Mouse (Mus musculus) testis, adult 2 months (tissue): ENCODE measurements around the gene Vegfb. TPM values are rescaled to one million over a fixed set of nuclear protein-coding genes. Genes with fewer than 3 reads are reported as not detected.
A peak's percentile ranks its signal among the peaks of the same experiment; 100 is the strongest.
"Not testable (repeated sequence)": the region's sequence is repeated elsewhere in the genome, so short reads cannot be mapped to it uniquely, and the experiment has no call there.

ENCODE experiments used
- H3K27ac ChIP-seq: fragments of 200-500 bp; 2 replicates; pipeline ENCODE4 v1.5.1; 2012; ENCODE audit warnings: low read depth, low read length; ENCODE audit not compliant: control insufficient read depth, insufficient read depth
- H3K27me3 ChIP-seq: fragments of 200-500 bp; 2 replicates; pipeline ENCODE4 v1.6.1; 2012; ENCODE audit warnings: mild to moderate bottlenecking, low read length, moderate library complexity; ENCODE audit not compliant: control insufficient read depth, insufficient read depth
- H3K36me3 ChIP-seq: fragments of 200-500 bp; 2 replicates; pipeline ENCODE4 v1.6.1; 2012; ENCODE audit warnings: mild to moderate bottlenecking, low read length; ENCODE audit not compliant: control insufficient read depth, insufficient read depth
- H3K4me1 ChIP-seq: fragments of 200-500 bp; 2 replicates; pipeline ENCODE4 v1.6.1; 2012; ENCODE audit warnings: low read length; ENCODE audit not compliant: control insufficient read depth, insufficient read depth
- H3K4me3 ChIP-seq: fragments of 200-500 bp; 2 replicates; pipeline ENCODE4 v1.5.1; 2012; ENCODE audit warnings: low read depth, mild to moderate bottlenecking, low read length, moderate library complexity, mixed read lengths; ENCODE audit not compliant: control insufficient read depth
- CTCF ChIP-seq: fragments of 200-500 bp; IDR thresholded peaks from 2 replicates; pipeline ENCODE4 v1.5.1; 2012; ENCODE audit warnings: low read depth, mild to moderate bottlenecking, inconsistent platforms, low read length, moderate library complexity; ENCODE audit not compliant: control insufficient read depth, insufficient read depth, insufficient replicate concordance
- POLR2A ChIP-seq: fragments of 200-500 bp; IDR thresholded peaks from 2 replicates; pipeline ENCODE4 v1.6.1; 2012; ENCODE audit warnings: low read depth, mild to moderate bottlenecking, inconsistent platforms, low read length, moderate library complexity; ENCODE audit not compliant: control insufficient read depth
- polyA plus RNA-seq: library from polyadenylated mRNA; depleted of rRNA; stranded (reverse); fragments of >200 nt; gene quantifications from 2 replicates; pipeline ENCODE4 v1.2.3, GENCODE M21; 2012

The Vegfb gene
- polyA plus RNA-seq, 1 experiment = 7.5 TPM

GRCm38 (mm10) chr19:6997721-6998290, 10.4 kb upstream of the Vegfb start:
- H3K4me3 ChIP-seq = peak overlapping the region; percentile 7
- TF ChIP-seq POLR2A = no peak
- no peak for TF ChIP-seq CTCF
- H3K27ac ChIP-seq = no peak overlapping the region
- H3K27me3 ChIP-seq = no peaks in the 10 kb centered on the region
- H3K36me3 ChIP-seq = no peaks in the 10 kb centered on the region
- peaks cover 15% of the 10 kb centered on the region for H3K4me1 ChIP-seq

- Histone ChIP-seq H3K27me3 (no peaks in the 10 kb centered on the region), H3K4me3 (peak within 1 kb of the TSS; percentile 85), H3K4me1 (peaks cover 23% of the 10 kb centered on the region), H3K36me3 (no peaks in the 10 kb centered on the region), H3K27ac (peak within 1 kb of the TSS; percentile 61; the same call in 1 of the 2 replicates)
- TF ChIP-seq CTCF = no peak
- peak; percentile 51; the same call in 1 of the 2 replicates for TF ChIP-seq POLR2A
Measured at GRCm38 (mm10) chr19:6996006-6996405, 8.6 kb upstream of the Vegfb start, which contains the start of the genes Nudt22 and Trpt1. TSS of gene Nudt22 (minus strand) at chr19:6996117. TSS of gene Trpt1 (plus strand) at chr19:6996131.

- Histone ChIP-seq H3K4me3 (peak overlapping the region; percentile 42), H3K36me3 (no peaks in the 10 kb centered on the region), H3K27me3 (no peaks in the 10 kb centered on the region), H3K27ac (peak overlapping the region; percentile 30; the same call in 1 of the 2 replicates), H3K4me1 (peaks cover 23% of the 10 kb centered on the region)
- TF ChIP-seq POLR2A = no peak
- no peak for TF ChIP-seq CTCF
Measured at GRCm38 (mm10) chr19:6995255-6995991, 8.0 kb upstream of the Vegfb start.

- TF ChIP-seq CTCF (no peak), POLR2A (no peak)
- H3K27ac ChIP-seq = no peak overlapping the region
- H3K4me3 ChIP-seq = no peak overlapping the region
- H3K4me1 ChIP-seq = peaks cover 23% of the 10 kb centered on the region
- H3K36me3 ChIP-seq = no peaks in the 10 kb centered on the region
- H3K27me3 ChIP-seq = no peaks in the 10 kb centered on the region
Measured at GRCm38 (mm10) chr19:6994489-6994888, 7.0 kb upstream of the Vegfb start.

- no peak overlapping the region for H3K27ac ChIP-seq
- H3K4me1 ChIP-seq = peaks cover 23% of the 10 kb centered on the region
- H3K27me3 ChIP-seq = no peaks in the 10 kb centered on the region
- H3K36me3 ChIP-seq = peaks cover 1% of the 10 kb centered on the region; the same call in 1 of the 2 replicates
- H3K4me3 ChIP-seq = no peak overlapping the region
- TF ChIP-seq POLR2A = no peak
Measured at GRCm38 (mm10) chr19:6994002-6994401, 6.6 kb upstream of the Vegfb start.

- Histone ChIP-seq H3K4me3 (peak overlapping the region; percentile 79), H3K36me3 (peaks cover 1% of the 10 kb centered on the region; the same call in 1 of the 2 replicates), H3K27me3 (no peaks in the 10 kb centered on the region), H3K27ac (no peak overlapping the region), H3K4me1 (peaks cover 23% of the 10 kb centered on the region)
- TF ChIP-seq CTCF (no peak), POLR2A (no peak)
Measured at GRCm38 (mm10) chr19:6993011-6993770, 5.7 kb upstream of the Vegfb start.

- peak within 1 kb of the TSS; percentile 79 for H3K4me3 ChIP-seq
- 0 out of 2 replicates have a peak, but pooled peaks have one; percentile 13 for TF ChIP-seq CTCF
- peak; percentile 62 for TF ChIP-seq POLR2A
- peak within 1 kb of the TSS; percentile 0 for H3K27ac ChIP-seq
- peaks cover 1% of the 10 kb centered on the region; the same call in 1 of the 2 replicates for H3K36me3 ChIP-seq
- no peaks in the 10 kb centered on the region for H3K27me3 ChIP-seq
- H3K4me1 ChIP-seq = peaks cover 31% of the 10 kb centered on the region
Measured at GRCm38 (mm10) chr19:6992011-6992858, 4.8 kb upstream of the Vegfb start, which contains the start of gene Dnajc4. TSS of gene Dnajc4 (minus strand) at chr19:6992572.

GRCm38 (mm10) chr19:6991166-6991565, 3.7 kb upstream of the Vegfb start:
- not testable (repeated sequence) for H3K27ac ChIP-seq, H3K36me3 ChIP-seq, H3K4me3 ChIP-seq, H3K27me3 ChIP-seq
- H3K4me1 ChIP-seq = peaks cover 34% of the 10 kb centered on the region
